Mouse (Mus musculus) spleen, postnatal 4 days (tissue): ENCODE results near the gene Slc39a9.

Source experiments
- DNase-seq, 2 experiments: peaks; one replicate each; pipeline ENCODE4 v3.0.0; 2022; ENCODE audit warnings: low spot score in 2 of 2

The Slc39a9 gene

GRCm38 (mm10) chr12:80715915-80716314 is 72.2 kb downstream of the Slc39a9 start:
- DNase-seq, result no peak

- DNase-seq, result no peak
Observed at GRCm38 (mm10) chr12:80719141-80719540, 75.5 kb downstream of the Slc39a9 start.

- DNase-seq, result no peak
Observed at GRCm38 (mm10) chr12:80720507-80720906, 76.8 kb downstream of the Slc39a9 start.

- DNase-seq, result no peak
Observed at GRCm38 (mm10) chr12:80721458-80721857, 77.8 kb downstream of the Slc39a9 start.

GRCm38 (mm10) chr12:80724853-80725559 is 81.3 kb downstream of the Slc39a9 start:
- DNase-seq, result peak; percentile 76 to 93

- no peak for DNase-seq
Observed at GRCm38 (mm10) chr12:80728207-80728606, 84.5 kb downstream of the Slc39a9 start.

GRCm38 (mm10) chr12:80728814-80729213 is 85.1 kb downstream of the Slc39a9 start:
- DNase-seq, result no peak

GRCm38 (mm10) chr12:80729758-80730530 is 86.3 kb downstream of the Slc39a9 start:
- no peak for DNase-seq

GRCm38 (mm10) chr12:80730567-80730966 is 86.9 kb downstream of the Slc39a9 start:
- DNase-seq, result peak in 1 of 2 experiments; percentile 23
